Mouse (Mus musculus): ENCODE measurements around the gene Eme1. TPM values are rescaled to one million over a fixed set of nuclear protein-coding genes. Genes with fewer than 3 reads are reported as not detected.
A peak's percentile ranks its signal among the peaks of the same experiment; 100 is the strongest.

The Eme1 gene
- total RNA-seq (2014; fragmentation: Nextera tagmentation) (14.4 and 17.9 TPM in 2 replicates), total RNA-seq (2017) (39.0 and 42.0 TPM in 2 replicates), polyA plus RNA-seq (2012) (25.8 and 29.4 TPM in 2 replicates)

DNA sequence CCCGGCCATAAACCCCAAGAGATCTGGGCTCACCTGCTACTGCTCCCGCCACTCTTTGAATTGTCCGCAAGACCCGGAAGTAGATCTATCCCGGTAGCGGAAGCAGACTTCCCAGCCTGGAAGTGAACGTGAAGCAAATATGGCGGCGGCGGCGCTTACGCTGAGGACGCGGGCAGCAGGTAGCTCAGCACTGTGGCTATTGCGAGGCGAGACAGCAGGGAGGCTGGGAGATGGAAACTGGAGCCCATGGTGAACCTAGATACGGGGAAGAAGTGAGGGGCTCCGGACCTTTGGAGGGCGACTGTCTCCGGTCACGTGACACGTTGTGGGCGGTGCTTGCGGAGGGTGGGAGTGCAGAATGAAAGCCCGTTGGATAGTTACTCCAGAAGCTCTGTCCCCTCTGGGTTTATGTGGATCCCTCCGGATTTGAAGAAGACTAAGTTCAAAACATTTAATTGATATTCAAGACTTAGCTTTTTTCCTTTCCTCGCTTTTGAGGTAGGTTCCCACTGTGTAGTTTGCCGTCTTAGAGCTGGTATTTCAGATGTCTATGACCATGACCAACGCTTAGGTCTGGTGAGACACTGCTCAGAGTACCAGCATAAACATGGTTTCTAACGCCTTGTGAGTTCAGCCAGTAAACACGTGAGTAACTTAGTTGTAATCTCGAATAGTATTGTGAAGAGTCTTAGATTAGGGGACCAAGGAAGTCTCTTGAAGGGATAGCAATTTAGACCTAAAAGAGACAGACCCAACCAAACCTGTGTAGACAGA lies at the start of gene Eme1, which contains the start of gene Mrpl27:
Gene Eme1 (minus strand): TSS at position 302 of the 774 bp plus-strand sequence.
Gene Mrpl27 (plus strand): TSS at position 105 of the 774 bp plus-strand sequence.
- H3K27me3 ChIP-seq (ENCODE audit: insufficient read depth, low read length): no peaks in the 10 kb centered on the region
- TF ChIP-seq GATA2 (IDR thresholded peaks at IDR 0.05; ENCODE audit: borderline replicate concordance, low read depth, low read length) (no peak), GATA1 (IDR thresholded peaks at IDR 0.05; ENCODE audit: borderline replicate concordance, low read length) (no peak), POLR2AphosphoS5 (IDR thresholded peaks at IDR 0.05; ENCODE audit: insufficient replicate concordance, low read depth, low read length) (no peak), CTCF (IDR thresholded peaks at IDR 0.05; ENCODE audit: low read depth, low read length) (no peak), TAL1 (conservative IDR thresholded peaks at IDR 0.05; ENCODE audit: low read depth, low read length) (no peak)
- ATAC-seq (ENCODE audit: extremely low read depth, insufficient number of reproducible peaks, low FRiP score, poor library complexity, severe bottlenecking): peak; percentile 83
- peak; percentile 83 for DNase-seq (ENCODE audit: low spot score)
- H3K9me3 ChIP-seq (replicated peaks): no peaks in the 10 kb centered on the region
- peaks cover 72% of the 10 kb centered on the region for H3K36me3 ChIP-seq (replicated peaks)
- H3K4me1 ChIP-seq (ENCODE audit: insufficient read depth, low read depth, low read length): peaks cover 42% of the 10 kb centered on the region
- peak within 1 kb of the TSS; percentile 80 for H3K4me3 ChIP-seq (ENCODE audit: low read depth, low read length)

DNA sequence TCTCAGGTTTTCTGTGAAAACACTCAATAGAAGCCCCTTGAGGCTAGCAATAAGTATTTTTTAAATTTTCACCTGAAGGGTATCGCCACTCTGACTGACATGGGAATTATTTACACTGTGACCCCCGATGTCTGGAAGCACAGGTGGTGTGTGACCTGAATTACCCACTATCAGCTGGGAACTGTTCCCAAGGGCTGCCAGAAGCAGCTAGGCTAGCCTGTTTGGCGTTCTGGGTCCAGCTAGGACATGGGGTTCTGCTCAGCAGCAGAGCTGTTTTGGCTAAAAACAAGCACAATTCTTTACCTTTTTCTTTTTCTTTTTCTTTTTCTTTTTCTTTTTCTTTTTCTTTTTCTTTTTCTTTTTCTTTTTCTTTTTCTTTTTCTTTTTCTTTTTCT lies 48.4 kb upstream of the Eme1 start:
- Histone ChIP-seq H3K9me3 (replicated peaks) (no peaks in the 10 kb centered on the region), H3K27me3 (ENCODE audit: insufficient read depth, low read length) (peaks cover 9% of the 10 kb centered on the region), H3K36me3 (replicated peaks) (no peaks in the 10 kb centered on the region), H3K4me3 (ENCODE audit: low read depth, low read length) (no peak overlapping the region), H3K4me1 (ENCODE audit: insufficient read depth, low read depth, low read length) (no peaks in the 10 kb centered on the region)
- TF ChIP-seq TAL1 (conservative IDR thresholded peaks at IDR 0.05; ENCODE audit: low read depth, low read length) (no peak), POLR2AphosphoS5 (IDR thresholded peaks at IDR 0.05; ENCODE audit: insufficient replicate concordance, low read depth, low read length) (no peak), GATA1 (IDR thresholded peaks at IDR 0.05; ENCODE audit: borderline replicate concordance, low read length) (no peak), CTCF (IDR thresholded peaks at IDR 0.05; ENCODE audit: low read depth, low read length) (no peak)
- no peak for DNase-seq (ENCODE audit: low spot score)
- ATAC-seq (ENCODE audit: extremely low read depth, insufficient number of reproducible peaks, low FRiP score, poor library complexity, severe bottlenecking): no peak

DNA sequence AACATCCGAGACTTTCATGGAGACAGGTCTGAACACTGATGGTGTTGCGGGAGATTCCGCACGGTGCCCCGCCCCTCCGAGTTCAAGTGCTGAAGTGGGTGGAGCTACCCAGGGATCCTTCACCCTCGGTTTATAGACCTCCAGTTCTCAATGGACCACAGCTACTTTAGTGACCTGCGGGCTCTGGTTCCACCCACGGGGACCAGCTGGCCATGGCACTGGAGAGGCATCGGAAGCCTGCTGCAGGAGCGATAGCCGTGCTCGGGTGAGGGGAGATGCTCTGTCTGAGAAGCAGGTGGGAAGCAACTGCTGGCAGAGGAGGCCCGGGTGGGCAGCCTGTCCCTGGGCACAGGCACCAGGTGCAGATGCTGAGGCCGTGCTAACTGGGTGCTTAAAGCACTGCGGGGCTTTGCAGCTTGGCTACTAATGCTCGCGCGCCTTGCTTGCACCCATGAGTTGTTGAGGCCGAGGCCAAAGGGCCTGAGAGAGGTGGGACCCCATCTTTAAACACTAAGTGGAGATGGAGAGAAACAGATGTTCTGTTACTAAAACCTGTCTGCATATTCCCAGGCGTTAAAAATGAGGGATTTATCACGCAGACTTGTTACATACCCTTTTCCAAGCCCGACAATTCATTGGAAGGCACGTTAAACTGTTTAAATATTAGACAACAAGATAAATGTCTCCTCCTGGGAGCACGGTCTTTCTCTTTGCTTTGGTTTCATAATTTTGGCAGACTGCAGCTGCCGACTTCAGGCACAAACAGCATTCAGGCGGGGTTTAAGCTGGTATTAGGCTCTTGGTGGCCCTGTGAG lies 47.8 kb upstream of the Eme1 start:
- no peaks in the 10 kb centered on the region for H3K9me3 ChIP-seq (replicated peaks)
- no peaks in the 10 kb centered on the region for H3K36me3 ChIP-seq (replicated peaks)
- DNase-seq (ENCODE audit: low spot score): no peak
- H3K4me3 ChIP-seq (ENCODE audit: low read depth, low read length): no peak overlapping the region
- peaks cover 9% of the 10 kb centered on the region for H3K27me3 ChIP-seq (ENCODE audit: insufficient read depth, low read length)
- TF ChIP-seq TAL1 (conservative IDR thresholded peaks at IDR 0.05; ENCODE audit: low read depth, low read length): no peak
- H3K4me1 ChIP-seq (ENCODE audit: insufficient read depth, low read depth, low read length): no peaks in the 10 kb centered on the region
- no peak for ATAC-seq (ENCODE audit: extremely low read depth, insufficient number of reproducible peaks, low FRiP score, poor library complexity, severe bottlenecking)

DNA sequence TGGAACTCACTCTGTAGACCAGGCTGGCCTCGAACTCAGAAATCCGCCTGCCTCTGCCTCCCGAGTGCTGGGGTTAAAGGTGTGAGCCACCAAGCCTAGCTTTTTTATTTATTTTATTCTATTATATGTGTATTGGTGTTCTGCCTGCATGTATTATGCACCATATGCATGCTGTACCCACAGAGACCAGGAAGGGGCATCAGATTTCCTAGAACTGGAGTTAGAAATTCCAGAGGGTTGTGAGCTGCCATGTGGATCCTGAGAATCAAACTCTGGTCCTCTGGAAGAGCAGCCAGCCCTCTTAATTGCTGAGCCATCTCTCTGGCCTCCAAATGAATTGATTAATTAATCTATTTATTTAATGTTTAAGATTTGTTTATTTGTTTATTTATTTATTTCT lies 45.6 kb upstream of the Eme1 start:
- H3K4me3 ChIP-seq (ENCODE audit: low read depth, low read length): no peak overlapping the region
- ATAC-seq (ENCODE audit: extremely low read depth, insufficient number of reproducible peaks, low FRiP score, poor library complexity, severe bottlenecking) (no peak), DNase-seq (ENCODE audit: low spot score) (no peak)
- no peaks in the 10 kb centered on the region for H3K36me3 ChIP-seq (replicated peaks)
- no peaks in the 10 kb centered on the region for H3K4me1 ChIP-seq (ENCODE audit: insufficient read depth, low read depth, low read length)
- H3K9me3 ChIP-seq (replicated peaks): no peaks in the 10 kb centered on the region
- TF ChIP-seq TAL1 (conservative IDR thresholded peaks at IDR 0.05; ENCODE audit: low read depth, low read length): no peak
- no peak for TF ChIP-seq CTCF (IDR thresholded peaks at IDR 0.05; ENCODE audit: low read depth, low read length)
- no peak for TF ChIP-seq GATA1 (IDR thresholded peaks at IDR 0.05; ENCODE audit: borderline replicate concordance, low read length)
- TF ChIP-seq GATA2 (IDR thresholded peaks at IDR 0.05; ENCODE audit: borderline replicate concordance, low read depth, low read length): no peak
- no peak for TF ChIP-seq POLR2AphosphoS5 (IDR thresholded peaks at IDR 0.05; ENCODE audit: insufficient replicate concordance, low read depth, low read length)
- H3K27me3 ChIP-seq (ENCODE audit: insufficient read depth, low read length): peaks cover 9% of the 10 kb centered on the region

DNA sequence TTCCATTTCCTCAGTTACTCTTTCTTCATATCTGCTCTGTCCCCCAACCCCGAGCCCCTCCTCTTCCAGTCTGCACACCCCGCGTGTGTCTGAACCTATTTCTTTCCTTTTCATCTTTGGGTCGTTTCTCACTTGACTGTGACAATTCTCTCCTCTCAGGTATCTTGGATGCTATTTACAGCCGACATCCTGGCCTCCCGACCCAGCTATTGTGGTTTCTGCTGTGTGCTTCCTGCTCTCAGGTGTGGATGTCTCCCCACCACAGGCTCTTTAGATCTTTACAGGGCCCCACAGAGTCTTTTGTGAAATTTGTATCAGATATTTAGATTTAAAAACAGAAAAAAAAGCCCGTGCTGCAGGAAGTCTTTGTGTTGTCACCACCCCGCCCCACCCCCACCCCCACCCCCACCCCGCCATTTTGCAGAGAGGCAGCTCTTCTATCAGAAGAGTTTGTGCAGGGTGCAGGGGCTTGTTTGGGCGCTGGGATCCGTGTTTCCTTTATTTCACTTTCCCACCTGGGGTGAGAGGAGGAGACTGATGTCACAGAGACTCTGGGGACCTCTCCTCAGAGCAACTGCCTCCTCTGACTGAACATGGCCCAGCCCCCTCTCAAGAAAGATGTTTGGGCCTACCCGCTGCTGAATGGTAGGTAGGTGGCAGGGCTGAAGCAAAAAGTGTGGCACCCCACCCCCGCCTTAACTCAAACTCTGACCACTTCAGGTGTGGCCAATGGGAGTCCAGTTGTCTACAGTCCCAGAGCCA lies 44.1 kb upstream of the Eme1 start:
- no peak for ATAC-seq (ENCODE audit: extremely low read depth, insufficient number of reproducible peaks, low FRiP score, poor library complexity, severe bottlenecking)
- Histone ChIP-seq H3K4me3 (ENCODE audit: low read depth, low read length) (no peak overlapping the region), H3K36me3 (replicated peaks) (no peaks in the 10 kb centered on the region), H3K4me1 (ENCODE audit: insufficient read depth, low read depth, low read length) (no peaks in the 10 kb centered on the region), H3K9me3 (replicated peaks) (no peaks in the 10 kb centered on the region), H3K27me3 (ENCODE audit: insufficient read depth, low read length) (peaks cover 9% of the 10 kb centered on the region)
- TF ChIP-seq POLR2AphosphoS5 (IDR thresholded peaks at IDR 0.05; ENCODE audit: insufficient replicate concordance, low read depth, low read length): no peak
- TF ChIP-seq GATA1 (IDR thresholded peaks at IDR 0.05; ENCODE audit: borderline replicate concordance, low read length): no peak
- TF ChIP-seq CTCF (IDR thresholded peaks at IDR 0.05; ENCODE audit: low read depth, low read length): no peak
- no peak for TF ChIP-seq GATA2 (IDR thresholded peaks at IDR 0.05; ENCODE audit: borderline replicate concordance, low read depth, low read length)
- TF ChIP-seq TAL1 (conservative IDR thresholded peaks at IDR 0.05; ENCODE audit: low read depth, low read length): no peak
- DNase-seq (ENCODE audit: low spot score): no peak

DNA sequence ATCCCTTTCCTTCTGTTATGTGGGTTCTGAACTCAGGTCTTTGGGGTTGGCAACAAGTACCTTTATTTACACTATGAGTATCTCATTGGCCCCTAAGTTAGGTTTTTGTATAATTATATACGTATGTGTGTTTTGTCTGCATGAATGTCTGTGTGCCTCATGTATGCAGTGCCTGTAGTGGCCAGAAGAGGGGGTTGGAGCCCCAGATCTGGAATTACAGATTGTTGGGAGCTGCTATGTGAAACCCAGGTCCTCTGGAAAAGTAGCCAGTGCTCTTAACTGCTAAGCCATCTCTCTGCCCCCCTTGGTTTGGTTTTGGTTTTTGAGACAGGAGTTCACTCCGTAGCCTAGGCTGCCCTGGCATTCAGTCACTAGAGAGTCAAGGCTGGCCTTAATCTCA lies 43.4 kb upstream of the Eme1 start:
- H3K9me3 ChIP-seq (replicated peaks): no peaks in the 10 kb centered on the region
- DNase-seq (ENCODE audit: low spot score): no peak
- H3K27me3 ChIP-seq (ENCODE audit: insufficient read depth, low read length): peaks cover 8% of the 10 kb centered on the region
- no peaks in the 10 kb centered on the region for H3K36me3 ChIP-seq (replicated peaks)
- TF ChIP-seq CTCF (IDR thresholded peaks at IDR 0.05; ENCODE audit: low read depth, low read length): no peak
- TF ChIP-seq POLR2AphosphoS5 (IDR thresholded peaks at IDR 0.05; ENCODE audit: insufficient replicate concordance, low read depth, low read length): no peak
- TF ChIP-seq GATA2 (IDR thresholded peaks at IDR 0.05; ENCODE audit: borderline replicate concordance, low read depth, low read length): no peak
- no peak for TF ChIP-seq GATA1 (IDR thresholded peaks at IDR 0.05; ENCODE audit: borderline replicate concordance, low read length)
- TF ChIP-seq TAL1 (conservative IDR thresholded peaks at IDR 0.05; ENCODE audit: low read depth, low read length): no peak
- no peaks in the 10 kb centered on the region for H3K4me1 ChIP-seq (ENCODE audit: insufficient read depth, low read depth, low read length)
- no peak for ATAC-seq (ENCODE audit: extremely low read depth, insufficient number of reproducible peaks, low FRiP score, poor library complexity, severe bottlenecking)
- H3K4me3 ChIP-seq (ENCODE audit: low read depth, low read length): no peak overlapping the region
